Mouse (Mus musculus) thymus, adult 18-20 months (tissue): ENCODE data around the gene Arhgap45.

ENCODE experiments used
- DNase-seq, 2 experiments: peaks; one replicate each; pipeline ENCODE4 v3.0.0; 2022; ENCODE audit warnings: mixed read lengths in 2 of 2

Arhgap45 gene

GRCm38 (mm10) chr10:80057683-80058326, 41.4 kb downstream of the Arhgap45 start:
- no peak for DNase-seq

- DNase-seq: no peak
Observed at GRCm38 (mm10) chr10:80063104-80063503, 46.7 kb downstream of the Arhgap45 start.

GRCm38 (mm10) chr10:80063877-80064650, 47.6 kb downstream of the Arhgap45 start:
- no peak for DNase-seq

- no peak for DNase-seq
Observed at GRCm38 (mm10) chr10:80069251-80069650, 52.8 kb downstream of the Arhgap45 start.

- DNase-seq: no peak
Observed at GRCm38 (mm10) chr10:80069948-80070450, 53.5 kb downstream of the Arhgap45 start.

GRCm38 (mm10) chr10:80070837-80071515, 54.5 kb downstream of the Arhgap45 start:
- no peak for DNase-seq

GRCm38 (mm10) chr10:80071516-80071900, 55.1 kb downstream of the Arhgap45 start:
- DNase-seq: no peak

- no peak for DNase-seq
Observed at GRCm38 (mm10) chr10:80072623-80073489, 56.4 kb downstream of the Arhgap45 start.

GRCm38 (mm10) chr10:80074813-80075601, 58.6 kb downstream of the Arhgap45 start:
- peak; percentile 71 to 78 for DNase-seq

GRCm38 (mm10) chr10:80075924-80076323, 59.5 kb downstream of the Arhgap45 start:
- DNase-seq: no peak

- no peak for DNase-seq
Observed at GRCm38 (mm10) chr10:80076386-80076785, 59.9 kb downstream of the Arhgap45 start.

GRCm38 (mm10) chr10:80077312-80077711, 60.9 kb downstream of the Arhgap45 start:
- no peak for DNase-seq

GRCm38 (mm10) chr10:80078366-80078765, 61.9 kb downstream of the Arhgap45 start:
- DNase-seq: no peak

GRCm38 (mm10) chr10:80080396-80081070, 64.1 kb downstream of the Arhgap45 start:
- DNase-seq: no peak
